15 mouse cellular contexts compared by ENCODE assay signal in genomic region chr8:113361900-113362299, GRCm38 (mm10).
DNase-seq lines count a peak whose midpoint lies in the region; ATAC-seq and TF ChIP-seq lines count a peak whose summit lies in the region.
"Had no signal": no experiment of that assay in that cellular context is flagged by ENCODE, and none has a peak within 500 bp of the region (broad histone marks: within the 10 kb centered on the region; RNA-seq: fewer than 3 reads in every experiment).

No protein-coding gene starts in this region.

- peak; percentile 16; the same call in 1 of the 2 replicates for TF ChIP-seq CTCF in liver, embryonic 14.5 days (IDR thresholded peaks at IDR 0.05; ENCODE audit: low read depth)

- peak; percentile 17 for DNase-seq in embryo, embryonic 10 days (ENCODE audit: low spot score)
- DNase-seq in embryo, embryonic 9.5 days (ENCODE audit: extremely low spot score): no peak
- no peak for DNase-seq in liver, embryonic 14.5 days (ENCODE audit: low read depth in 3 of 3, low spot score in 3 of 3)
- no peak for DNase-seq in liver, embryonic 11.5 days (ENCODE audit: low spot score)
- peak; percentile 64 for DNase-seq in ZHBTc4 (ENCODE audit: low read depth, low spot score)
- DNase-seq in lung, postnatal 36 days: peak; percentile 47
- DNase-seq in heart, adult 8-10 months (ENCODE audit: low spot score): no peak
- DNase-seq: cerebellum, adult 9-10 months; kidney, postnatal 36 days; right cerebral cortex, adult 18-20 months; spleen, adult 18-20 months had no signal

- no peak overlapping the region for H3K4me2 ChIP-seq in liver, embryonic 14.5 days (ENCODE audit: low read depth)
- H3K4me2 ChIP-seq in liver, embryonic 11.5 days: no peak overlapping the region
- H3K4me2 ChIP-seq: limb, embryonic 13.5 days had no signal

- no peaks in the 10 kb centered on the region for H3K36me3 ChIP-seq in liver, embryonic 14.5 days (replicated peaks; ENCODE audit: control insufficient read depth, insufficient read depth, low read depth)
- no peaks in the 10 kb centered on the region for H3K36me3 ChIP-seq in liver, embryonic 11.5 days (ENCODE audit: control insufficient read depth, insufficient read depth, low read length)
- H3K36me3 ChIP-seq: heart, embryonic 10.5 days; limb, embryonic 13.5 days had no signal

- H3K4me3 ChIP-seq in liver, embryonic 14.5 days (ENCODE audit: insufficient read depth in 1 of 2, low read depth in 2 of 2, low read length in 2 of 2): no peak overlapping the region
- H3K4me3 ChIP-seq in liver, embryonic 11.5 days (ENCODE audit: low read depth, low read length): no peak overlapping the region
- H3K4me3 ChIP-seq: heart, embryonic 10.5 days; limb, embryonic 13.5 days had no signal

- 37% methylated on average over 7 of the region's 7 CpGs for WGBS in liver, embryonic 14.5 days (ENCODE audit: insufficient replicate concordance)
- 56% methylated on average over 7 of the region's 7 CpGs for WGBS in liver, embryonic 11.5 days

- no peak for TF ChIP-seq EP300 in liver, embryonic 14.5 days (IDR thresholded peaks at IDR 0.05; ENCODE audit: low read depth)

- no peak for ATAC-seq in liver, embryonic 14.5 days (ENCODE audit: insufficient read depth)
- ATAC-seq in liver, embryonic 11.5 days (replicated peaks; ENCODE audit: low FRiP score): no peak
- ATAC-seq in inflammation-experienced regulatory T-cells, adult 6 months: no peak
- ATAC-seq: activated CD4-positive, CD25-positive, alpha-beta regulatory T cell, adult 4 months had no signal

- H3K9me3 ChIP-seq in liver, embryonic 14.5 days (ENCODE audit: control insufficient read depth, low read length): no peaks in the 10 kb centered on the region; the same call in 1 of the 2 replicates
- H3K9me3 ChIP-seq in liver, embryonic 11.5 days (ENCODE audit: control insufficient read depth, low read length): peaks cover 3% of the 10 kb centered on the region; the same call in 1 of the 2 replicates
- H3K9me3 ChIP-seq: limb, embryonic 13.5 days had no signal

- H3K27me3 ChIP-seq in liver, embryonic 14.5 days (ENCODE audit: control insufficient read depth, insufficient read depth, low read length): no peaks in the 10 kb centered on the region
- H3K27me3 ChIP-seq in liver, embryonic 11.5 days (replicated peaks; ENCODE audit: control insufficient read depth, insufficient read depth, low read length): no peaks in the 10 kb centered on the region
- H3K27me3 ChIP-seq: limb, embryonic 13.5 days had no signal

- no peak overlapping the region for H3K27ac ChIP-seq in liver, embryonic 14.5 days
- H3K27ac ChIP-seq in liver, embryonic 11.5 days (ENCODE audit: low read depth, low read length): no peak overlapping the region
- H3K27ac ChIP-seq: heart, embryonic 10.5 days; limb, embryonic 13.5 days had no signal

- no peak overlapping the region for H3K9ac ChIP-seq in liver, embryonic 14.5 days (replicated peaks)
- H3K9ac ChIP-seq in liver, embryonic 11.5 days (ENCODE audit: low read depth, low read length): no peak overlapping the region
- H3K9ac ChIP-seq: limb, embryonic 13.5 days had no signal

- no peaks in the 10 kb centered on the region for H3K4me1 ChIP-seq in liver, embryonic 14.5 days (replicated peaks; ENCODE audit: control insufficient read depth in 2 of 2, insufficient read depth in 2 of 2, low read length in 1 of 2)
- H3K4me1 ChIP-seq in liver, embryonic 11.5 days (replicated peaks; ENCODE audit: control insufficient read depth, insufficient read depth, low read length): no peaks in the 10 kb centered on the region
- H3K4me1 ChIP-seq: heart, embryonic 10.5 days; limb, embryonic 13.5 days had no signal

Comparison
In these comparisons a context has a peak if more than half of its experiments do, and no peak if none do; other contexts are left out.
1. DNase-seq: peak in embryo, embryonic 10 days (single experiment), ZHBTc4 (single experiment) and lung, postnatal 36 days (single experiment); none in embryo, embryonic 9.5 days (single experiment), liver, embryonic 14.5 days (0 of 3), liver, embryonic 11.5 days (single experiment) and heart, adult 8-10 months (single experiment).